Mouse (Mus musculus): ENCODE data around the gene Bnipl. TPM values are rescaled to one million over a fixed set of nuclear protein-coding genes. Genes with fewer than 3 reads are reported as not detected.

Bnipl gene
- polyA plus RNA-seq, 1 experiment from 2014 or later = 1.6 TPM

DNA sequence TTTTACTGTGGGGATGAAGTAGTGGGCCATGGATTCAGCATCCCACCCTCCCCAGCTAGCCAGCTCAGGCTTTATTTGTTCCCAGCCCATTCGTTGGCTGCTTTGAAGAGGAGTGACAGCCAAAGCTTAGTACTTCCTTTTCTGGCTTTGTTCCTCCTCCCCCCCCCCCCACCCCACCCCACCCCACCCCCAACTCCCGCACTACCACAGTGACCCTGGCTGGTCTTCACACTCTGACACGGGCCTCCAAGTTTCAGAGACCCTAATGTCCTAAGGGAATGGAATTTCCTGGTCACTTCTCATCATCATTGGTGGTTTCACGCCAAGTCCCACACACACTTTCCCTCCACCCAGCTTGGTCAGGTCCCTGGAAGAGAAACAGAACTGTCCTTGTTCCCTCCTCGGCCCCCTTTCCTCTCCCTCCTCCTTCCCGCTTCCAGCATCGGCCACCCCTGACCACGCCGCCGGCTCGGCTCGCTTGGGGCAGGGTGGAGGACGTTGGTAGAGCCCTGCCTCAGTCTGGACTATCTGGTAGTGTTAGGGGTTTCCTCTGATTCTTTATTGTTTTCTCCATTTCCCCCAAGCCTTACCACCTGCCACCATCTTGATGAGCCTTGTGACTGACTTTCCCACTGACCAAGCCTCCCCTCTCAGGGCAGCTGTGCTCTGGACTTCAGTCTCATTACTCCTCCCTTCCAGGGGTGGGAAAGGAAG lies 21.1 kb downstream of the Bnipl start:
- no peaks in the 10 kb centered on the region for H3K27me3 ChIP-seq (ENCODE audit: insufficient read depth, low read length)
- ATAC-seq (replicated peaks; ENCODE audit: low FRiP score, low read depth) (peak; percentile 48), DNase-seq (ENCODE audit: low spot score) (peak; percentile 80)
- peaks cover 28% of the 10 kb centered on the region for H3K36me3 ChIP-seq (ENCODE audit: insufficient read depth, low read length)
- H3K4me3 ChIP-seq (replicated peaks; ENCODE audit: low read depth, low read length) = peak overlapping the region; percentile 98
- H3K4me1 ChIP-seq (replicated peaks; ENCODE audit: insufficient read depth, low read length) = peaks cover 22% of the 10 kb centered on the region
- H3K4me2 ChIP-seq (ENCODE audit: low read length) = peak overlapping the region; percentile 93
- 4% methylated on average over 13 of the region's 13 CpGs for WGBS
- H3K9me3 ChIP-seq (replicated peaks; ENCODE audit: low read length) = no peaks in the 10 kb centered on the region
- peak overlapping the region; percentile 96 for H3K9ac ChIP-seq (ENCODE audit: low read depth, low read length)
- H3K27ac ChIP-seq = peak overlapping the region; percentile 97
- TF ChIP-seq CTCF (IDR thresholded peaks at IDR 0.05; ENCODE audit: low read depth) = no peak

DNA sequence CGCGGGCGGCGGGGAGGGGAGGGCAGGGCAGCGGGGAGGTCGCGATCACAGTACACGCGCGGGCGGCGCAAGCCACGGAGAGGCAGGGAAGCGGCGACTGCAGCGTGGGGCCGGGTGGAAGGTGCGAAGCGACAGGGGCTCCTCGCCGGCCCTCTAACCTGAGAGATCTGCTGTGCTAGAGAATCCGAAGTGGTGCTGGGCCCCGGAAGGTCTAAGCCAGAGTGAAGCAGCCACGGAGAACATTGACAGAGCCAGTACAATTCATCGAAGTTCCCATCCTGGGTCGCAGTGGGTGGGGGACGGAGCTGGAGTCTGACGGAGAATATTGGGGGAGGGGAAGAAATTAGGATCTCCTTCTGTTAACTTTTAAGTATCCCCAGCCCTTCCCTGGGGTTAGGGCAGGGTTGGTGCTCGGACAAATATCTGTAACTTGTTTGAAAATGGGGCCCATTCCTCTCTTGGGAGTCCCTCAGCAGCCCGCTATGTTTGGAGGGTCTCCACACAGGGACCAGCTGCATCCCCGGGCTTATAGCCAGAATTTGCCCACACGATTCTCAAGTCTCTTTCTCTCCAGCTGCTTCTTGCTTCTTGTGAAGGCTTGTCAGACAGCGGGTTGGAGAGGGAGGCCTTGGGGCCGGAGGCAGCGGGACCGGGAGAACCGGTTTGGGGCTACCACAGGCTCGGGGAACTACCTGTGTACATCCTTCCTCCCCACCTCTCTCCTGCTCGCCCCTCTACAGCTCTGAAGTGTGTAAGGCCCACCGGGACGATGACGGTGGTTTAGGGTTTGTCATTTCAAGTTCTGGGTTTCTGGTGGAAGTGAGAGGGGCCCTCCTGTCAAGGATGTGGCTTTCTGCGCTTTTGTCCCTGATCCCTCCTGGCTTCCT lies 21.9 kb downstream of the Bnipl start:
- TF ChIP-seq CTCF (IDR thresholded peaks at IDR 0.05; ENCODE audit: low read depth) = no peak
- H3K4me1 ChIP-seq (replicated peaks; ENCODE audit: insufficient read depth, low read length) = peaks cover 22% of the 10 kb centered on the region
- under 1% methylated on average over 43 of the region's 43 CpGs for WGBS
- H3K9ac ChIP-seq (ENCODE audit: low read depth, low read length) = peak overlapping the region; percentile 96
- H3K9me3 ChIP-seq (replicated peaks; ENCODE audit: low read length) = no peaks in the 10 kb centered on the region
- H3K4me3 ChIP-seq (replicated peaks; ENCODE audit: low read depth, low read length) = peak overlapping the region; percentile 98
- ATAC-seq (replicated peaks; ENCODE audit: low FRiP score, low read depth) = no peak; the same call in 1 of the 2 replicates
- peak overlapping the region; percentile 93 for H3K4me2 ChIP-seq (ENCODE audit: low read length)
- peaks cover 21% of the 10 kb centered on the region for H3K36me3 ChIP-seq (ENCODE audit: insufficient read depth, low read length)
- H3K27ac ChIP-seq = peak overlapping the region; percentile 97
- no peaks in the 10 kb centered on the region for H3K27me3 ChIP-seq (ENCODE audit: insufficient read depth, low read length)
- peak; percentile 63 for DNase-seq (ENCODE audit: low spot score)

DNA sequence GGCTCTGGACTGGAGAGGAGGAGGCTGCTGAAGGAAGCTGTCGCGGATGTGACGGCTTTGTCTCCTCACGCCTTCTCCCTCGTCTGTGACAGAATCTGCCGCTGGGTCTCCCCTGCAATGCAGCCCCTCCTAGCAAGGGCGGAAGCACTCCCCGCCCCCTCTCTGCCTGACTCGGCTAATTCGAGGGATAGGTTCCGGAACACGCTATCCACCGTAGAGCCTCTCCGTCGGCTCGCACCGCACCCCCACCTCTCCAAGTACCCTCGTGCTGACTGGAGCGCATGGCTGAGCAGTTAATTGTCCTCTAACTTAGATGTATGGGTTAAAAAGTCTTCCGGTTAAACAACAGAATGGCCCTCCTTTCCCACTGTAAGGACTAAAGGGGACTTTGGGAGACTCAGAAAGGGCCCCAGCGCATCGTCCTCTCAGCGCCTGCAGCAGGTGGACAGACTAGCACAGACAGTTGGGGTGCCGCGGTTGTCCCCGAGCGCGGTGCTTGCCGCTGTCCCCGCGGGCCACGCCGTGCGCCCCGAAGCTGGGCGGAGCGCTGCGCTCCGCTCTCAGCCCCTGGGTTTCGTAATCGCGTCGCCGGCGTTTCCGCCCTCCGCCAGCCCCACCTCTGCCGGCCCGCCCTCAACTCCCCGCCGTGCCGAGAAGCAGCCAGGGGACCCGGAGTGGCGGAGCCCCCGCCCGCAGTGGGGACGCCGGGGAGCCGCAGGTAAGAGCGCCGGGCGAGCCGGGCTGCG lies 22.7 kb downstream of the Bnipl start, which contains the start of gene Cdc42se1:
TSS of gene Cdc42se1 (plus strand) at position 585 of the 746 bp plus-strand sequence.
- peak; percentile 68 for ATAC-seq (replicated peaks; ENCODE audit: low FRiP score, low read depth)
- peaks cover 22% of the 10 kb centered on the region for H3K4me1 ChIP-seq (replicated peaks; ENCODE audit: insufficient read depth, low read length)

DNA sequence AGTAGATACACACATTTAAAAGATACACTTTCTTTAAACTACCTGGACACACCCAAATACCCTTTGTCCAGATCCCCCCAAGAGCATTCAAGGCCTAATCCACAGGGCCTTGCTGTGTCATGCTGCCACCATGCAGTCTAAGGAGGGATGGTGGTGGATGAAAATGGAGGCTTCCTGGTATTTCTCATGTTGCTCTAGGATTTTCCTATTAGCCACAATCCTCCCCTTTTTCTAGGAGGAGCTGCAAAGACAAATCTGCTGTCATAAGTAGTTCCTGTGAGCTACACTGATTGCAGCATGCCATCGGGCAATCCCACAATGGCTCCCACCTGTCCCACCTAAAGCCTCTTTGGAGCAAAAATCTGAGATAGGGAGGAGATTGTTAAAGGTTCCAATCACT lies 23.8 kb downstream of the Bnipl start:
- no peaks in the 10 kb centered on the region for H3K27me3 ChIP-seq (ENCODE audit: insufficient read depth, low read length)
- DNase-seq (ENCODE audit: low spot score) = no peak
- H3K27ac ChIP-seq = peak overlapping the region; percentile 97; the same call in 1 of the 2 replicates
- no peaks in the 10 kb centered on the region for H3K9me3 ChIP-seq (replicated peaks; ENCODE audit: low read length)
- peaks cover 22% of the 10 kb centered on the region for H3K4me1 ChIP-seq (replicated peaks; ENCODE audit: insufficient read depth, low read length)
- H3K36me3 ChIP-seq (ENCODE audit: insufficient read depth, low read length) = peaks cover 12% of the 10 kb centered on the region; the same call in 1 of the 2 replicates
- ATAC-seq (replicated peaks; ENCODE audit: low FRiP score, low read depth) = no peak
- H3K9ac ChIP-seq (ENCODE audit: low read depth, low read length) = 0 out of 2 replicates have a peak overlapping the region, but pooled peaks have one; percentile 23
- no peak for TF ChIP-seq CTCF (IDR thresholded peaks at IDR 0.05; ENCODE audit: low read depth)
- H3K4me3 ChIP-seq (replicated peaks; ENCODE audit: low read depth, low read length) = peak overlapping the region; percentile 98
- 0% methylated on average over 1 of the region's 1 CpGs for WGBS
- H3K4me2 ChIP-seq (ENCODE audit: low read length) = peak overlapping the region; percentile 93

More for the DNA sequence above, 22.7 kb downstream of the Bnipl start, which contains the start of gene Cdc42se1:
- WGBS = under 1% methylated on average over 62 of the region's 64 CpGs
- Histone ChIP-seq H3K4me2 (ENCODE audit: low read length) (peak within 1 kb of the TSS; percentile 93), H3K4me3 (replicated peaks; ENCODE audit: low read depth, low read length) (peak within 1 kb of the TSS; percentile 98), H3K27ac (peak within 1 kb of the TSS; percentile 97), H3K27me3 (ENCODE audit: insufficient read depth, low read length) (no peaks in the 10 kb centered on the region), H3K9me3 (replicated peaks; ENCODE audit: low read length) (no peaks in the 10 kb centered on the region), H3K9ac (ENCODE audit: low read depth, low read length) (peak within 1 kb of the TSS; percentile 96), H3K36me3 (ENCODE audit: insufficient read depth, low read length) (peaks cover 13% of the 10 kb centered on the region)
- 0 out of 2 replicates have a peak, but pooled peaks have one; percentile 8 for TF ChIP-seq CTCF (IDR thresholded peaks at IDR 0.05; ENCODE audit: low read depth)
- DNase-seq (ENCODE audit: low spot score) = peak; percentile 92

DNA sequence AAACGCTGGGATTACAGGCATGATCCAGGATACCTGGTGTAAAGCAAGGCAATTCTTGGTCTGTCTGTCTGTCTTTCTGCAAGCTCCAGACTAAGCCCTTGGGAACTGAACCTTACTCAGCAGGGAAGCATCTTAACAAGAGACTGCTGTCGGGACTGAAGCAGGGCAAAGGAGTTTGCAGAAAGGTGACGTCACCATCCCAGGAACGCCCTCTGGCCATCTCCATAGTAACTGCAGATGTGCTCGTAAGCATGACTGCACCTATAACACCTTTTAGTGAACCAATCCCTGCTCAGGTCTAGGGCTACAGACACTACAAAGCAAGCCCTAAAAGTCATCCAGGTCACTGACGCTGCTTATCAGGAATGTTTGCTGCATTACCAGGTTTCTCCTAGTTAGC lies 26.7 kb downstream of the Bnipl start:
- ATAC-seq (replicated peaks; ENCODE audit: low FRiP score, low read depth) = no peak
- H3K4me3 ChIP-seq (replicated peaks; ENCODE audit: low read depth, low read length) = no peak overlapping the region
- peaks cover 6% of the 10 kb centered on the region; the same call in 1 of the 2 replicates for H3K4me1 ChIP-seq (replicated peaks; ENCODE audit: insufficient read depth, low read length)
- H3K9me3 ChIP-seq (replicated peaks; ENCODE audit: low read length) = no peaks in the 10 kb centered on the region
- peak; percentile 49 for DNase-seq (ENCODE audit: low spot score)
- H3K27me3 ChIP-seq (ENCODE audit: insufficient read depth, low read length) = no peaks in the 10 kb centered on the region
- TF ChIP-seq CTCF (IDR thresholded peaks at IDR 0.05; ENCODE audit: low read depth) = no peak
- peaks cover 10% of the 10 kb centered on the region for H3K36me3 ChIP-seq (ENCODE audit: insufficient read depth, low read length)
- H3K9ac ChIP-seq (ENCODE audit: low read depth, low read length) = no peak overlapping the region
- no peak overlapping the region for H3K4me2 ChIP-seq (ENCODE audit: low read length)
- H3K27ac ChIP-seq = no peak overlapping the region
- 37% methylated on average over 6 of the region's 6 CpGs for WGBS
